Mouse (Mus musculus): ENCODE data around the gene Trp53tg5.

Gene Trp53tg5

DNA sequence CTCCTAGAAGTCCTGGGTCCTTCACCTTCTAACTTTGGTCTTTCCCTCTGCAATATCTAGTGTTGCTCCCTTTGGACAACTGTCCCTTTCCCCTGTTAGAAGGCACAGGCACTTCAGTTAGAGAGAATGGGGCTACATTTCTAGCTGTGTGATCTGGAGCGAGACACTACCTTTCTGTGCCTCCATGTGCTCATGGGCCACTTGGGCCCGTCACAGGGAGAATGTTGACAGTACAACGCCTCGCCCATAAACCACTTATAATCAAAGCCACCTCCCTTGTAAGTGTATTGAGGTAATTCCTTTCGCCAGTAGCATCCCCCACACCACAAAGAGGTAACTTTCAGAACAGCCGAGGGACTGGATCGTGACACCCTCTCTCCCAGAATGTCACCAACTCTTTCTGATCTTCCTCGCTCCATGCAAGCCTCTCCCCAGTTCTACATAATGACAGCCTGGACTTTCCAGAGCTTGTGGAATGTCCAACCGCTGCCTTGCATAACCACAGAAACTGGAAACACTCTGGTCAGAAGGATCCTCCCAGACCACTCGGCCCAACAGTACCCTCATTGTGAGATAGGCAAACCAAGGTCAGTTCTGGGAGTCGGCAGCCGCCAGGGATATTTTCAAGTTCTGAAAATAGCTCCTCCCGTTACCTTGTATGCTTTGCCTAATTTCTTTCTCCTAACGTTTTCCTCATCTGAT is 24.0 kb downstream of the Trp53tg5 start:
- no peak for DNase-seq (ENCODE audit: low read depth, low spot score)

DNA sequence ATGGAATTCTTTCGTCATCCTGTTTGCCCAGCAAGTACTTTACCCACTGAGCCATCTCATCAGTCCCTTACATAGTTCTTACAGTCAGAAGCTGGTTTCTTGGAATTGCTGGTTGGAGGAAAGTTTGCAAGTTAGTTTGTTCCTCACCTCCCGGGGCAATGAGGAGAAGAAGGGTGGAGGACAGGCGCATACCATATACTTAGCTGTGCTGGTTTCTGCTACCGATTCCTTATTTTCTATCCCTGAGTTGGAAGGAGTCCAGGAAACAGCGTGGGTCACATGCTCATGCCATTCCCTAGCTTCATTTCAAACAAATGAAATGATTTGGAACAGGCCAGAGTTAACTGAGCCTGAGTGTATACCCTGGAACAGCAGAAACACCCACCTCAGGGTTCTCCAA is 24.6 kb downstream of the Trp53tg5 start:
- no peak for DNase-seq (ENCODE audit: low read depth, low spot score)

DNA sequence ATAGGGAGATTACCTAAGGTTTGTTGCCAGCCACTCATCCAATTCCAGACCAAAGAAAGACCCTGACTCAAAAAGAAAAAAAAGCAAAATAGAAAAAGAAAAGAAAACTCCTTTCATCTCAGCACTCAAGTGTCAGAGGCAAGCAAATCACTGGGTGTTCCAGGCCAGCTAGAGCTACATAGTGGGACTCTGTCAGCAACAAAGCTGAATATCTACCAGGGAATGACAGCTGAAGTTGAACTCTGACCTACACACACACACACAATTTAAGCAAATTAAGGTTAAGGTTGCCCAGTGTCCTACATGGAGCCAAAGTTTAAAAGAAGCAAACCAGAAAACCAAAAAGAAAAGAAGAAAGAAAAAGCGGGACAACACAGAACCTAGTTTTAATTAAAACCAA is 25.4 kb downstream of the Trp53tg5 start:
- no peak for DNase-seq (ENCODE audit: low read depth, low spot score)

GRCm38 (mm10) chr2:164446086-164446469 is 27.4 kb downstream of the Trp53tg5 start:
- DNase-seq (ENCODE audit: low read depth, low spot score), result no peak

- DNase-seq (ENCODE audit: low read depth, low spot score), result no peak
Measured at GRCm38 (mm10) chr2:164445399-164446085, 28.0 kb downstream of the Trp53tg5 start.

GRCm38 (mm10) chr2:164444701-164445100 is 28.8 kb downstream of the Trp53tg5 start:
- no peak for DNase-seq (ENCODE audit: low read depth, low spot score)

GRCm38 (mm10) chr2:164443460-164444000 is 30.0 kb downstream of the Trp53tg5 start, which contains the start of gene Sdc4:
Sdc4 (minus strand) TSS chr2:164443887.
- no peak for DNase-seq (ENCODE audit: low read depth, low spot score)

GRCm38 (mm10) chr2:164443051-164443437 is 30.5 kb downstream of the Trp53tg5 start:
- peak; percentile 90 for DNase-seq (ENCODE audit: low read depth, low spot score)

DNA sequence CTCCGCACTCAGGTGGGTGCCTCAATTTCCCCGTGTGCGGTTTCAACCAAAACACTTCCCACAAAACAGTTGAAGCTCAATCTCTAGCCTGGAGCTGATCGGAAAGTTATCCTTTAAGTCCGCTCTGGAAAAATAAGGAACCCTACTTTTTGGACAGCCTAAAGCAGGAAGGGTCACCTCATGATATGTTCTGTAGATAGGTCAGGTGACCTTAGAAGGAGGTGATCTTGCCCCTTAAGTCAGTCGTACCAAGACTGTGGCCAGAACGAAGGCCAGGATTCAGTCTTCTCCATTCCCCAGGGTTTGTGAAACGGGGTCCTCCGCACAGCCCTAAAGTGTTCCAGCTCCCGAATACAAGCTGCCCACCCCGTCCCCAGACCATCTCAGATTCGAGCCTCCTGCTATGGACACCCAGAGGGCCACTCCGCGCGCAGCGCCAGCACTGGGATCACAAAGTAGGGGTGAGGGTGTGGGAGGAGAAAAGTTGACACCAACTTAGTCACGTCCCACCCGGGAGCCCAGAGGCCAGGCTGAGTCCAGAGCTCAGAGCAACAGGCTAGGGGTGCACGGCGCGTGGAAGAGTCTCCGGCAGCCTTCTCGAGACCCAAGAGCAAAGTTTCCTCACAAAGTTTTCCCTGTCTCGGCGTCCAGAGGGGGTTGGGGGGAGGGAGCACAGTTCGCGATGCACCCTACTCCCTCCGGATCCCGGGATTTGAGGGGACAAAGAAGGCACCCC is 31.0 kb downstream of the Trp53tg5 start:
- DNase-seq (ENCODE audit: low read depth, low spot score), result no peak

DNA sequence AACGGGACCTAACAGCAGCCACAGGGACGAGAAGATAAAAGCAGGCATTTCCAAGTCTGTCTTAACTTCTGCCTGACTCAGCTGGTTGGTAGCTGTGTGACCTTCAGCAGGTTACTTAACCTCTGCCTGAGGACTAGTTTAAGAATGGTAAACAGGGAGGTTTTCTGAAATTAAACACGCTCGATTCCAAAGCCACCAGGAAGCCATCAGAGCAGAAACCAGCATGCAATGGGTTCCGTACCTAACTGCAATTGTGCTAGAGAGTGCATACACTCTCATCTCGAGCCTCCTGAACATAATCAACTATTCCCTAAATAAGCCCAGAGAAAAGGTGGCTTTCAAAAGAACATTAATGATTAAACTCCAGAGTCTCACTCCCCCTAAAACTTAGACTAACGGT is 31.8 kb downstream of the Trp53tg5 start:
- no peak for DNase-seq (ENCODE audit: low read depth, low spot score)

DNA sequence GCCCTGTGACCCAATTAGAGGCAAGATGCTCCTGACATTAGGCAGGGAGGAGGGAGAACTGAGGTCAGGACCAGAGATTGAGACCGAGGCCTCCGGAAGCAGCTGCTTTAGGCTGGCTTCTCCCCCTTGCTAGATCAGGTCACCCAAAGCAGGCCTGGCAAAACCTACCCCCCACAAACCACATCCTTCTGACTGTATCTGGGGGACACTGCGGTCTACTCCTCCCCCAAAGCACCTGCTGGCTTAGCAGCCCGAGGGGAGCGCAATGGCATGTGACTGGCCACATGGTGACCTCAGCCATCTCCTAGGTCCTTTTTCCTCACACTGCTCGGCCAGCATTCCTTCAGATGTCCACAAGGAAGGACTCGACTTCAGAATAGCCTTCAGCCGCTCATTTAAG is 32.4 kb downstream of the Trp53tg5 start:
- no peak for DNase-seq (ENCODE audit: low read depth, low spot score)

- DNase-seq (ENCODE audit: low read depth, low spot score), result no peak
Measured at GRCm38 (mm10) chr2:164440314-164440713, 33.2 kb downstream of the Trp53tg5 start.

DNA sequence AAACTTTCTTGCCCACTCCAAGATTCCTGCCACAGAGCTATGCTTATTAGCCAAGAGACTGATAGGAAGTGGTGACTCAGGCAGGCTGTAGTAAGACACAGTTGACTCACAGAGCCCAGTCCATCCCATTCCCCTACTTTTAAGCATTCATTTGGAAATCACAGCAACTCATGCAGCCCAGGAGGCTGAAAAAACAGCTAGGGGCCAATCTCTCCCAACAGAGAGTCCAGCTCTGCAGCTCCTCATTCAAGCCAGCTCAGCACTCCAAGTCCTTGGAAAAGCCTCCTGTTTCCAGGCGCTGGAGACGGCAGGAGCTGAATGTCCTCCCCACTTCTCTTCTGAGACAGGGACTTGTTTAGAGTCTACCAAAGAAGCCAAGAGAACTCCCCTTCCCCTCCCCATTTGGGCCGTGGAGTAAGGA is 34.5 kb downstream of the Trp53tg5 start:
- DNase-seq (ENCODE audit: low read depth, low spot score), result no peak

GRCm38 (mm10) chr2:164438257-164438656 is 35.3 kb downstream of the Trp53tg5 start:
- DNase-seq (ENCODE audit: low read depth, low spot score), result no peak

DNA sequence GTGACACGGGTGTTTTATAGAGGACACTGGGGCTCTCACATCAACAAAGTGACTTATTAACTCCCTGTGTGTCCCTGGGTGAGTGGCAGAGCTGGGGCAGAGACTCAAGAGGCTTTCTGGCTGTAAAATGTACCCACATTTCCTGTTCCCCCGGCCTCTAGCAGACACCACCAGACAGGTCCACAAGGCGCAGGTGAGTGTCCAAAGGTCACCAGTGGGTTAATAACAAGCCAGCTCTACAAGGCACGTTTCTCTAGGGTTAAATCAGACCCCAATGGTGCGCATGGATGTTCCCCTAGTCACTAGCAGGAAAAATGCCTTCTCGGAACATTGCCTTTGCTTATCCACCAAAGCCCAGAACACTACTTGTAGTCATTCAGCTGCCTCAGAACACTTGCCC is 35.8 kb downstream of the Trp53tg5 start:
- DNase-seq (ENCODE audit: low read depth, low spot score), result no peak

GRCm38 (mm10) chr2:164436961-164437360 is 36.6 kb downstream of the Trp53tg5 start:
- no peak for DNase-seq (ENCODE audit: low read depth, low spot score)

GRCm38 (mm10) chr2:164436215-164436913 is 37.2 kb downstream of the Trp53tg5 start:
- no peak for DNase-seq (ENCODE audit: low read depth, low spot score)

- DNase-seq (ENCODE audit: low read depth, low spot score), result peak; percentile 78
Measured at GRCm38 (mm10) chr2:164435216-164436090, 38.1 kb downstream of the Trp53tg5 start.

DNA sequence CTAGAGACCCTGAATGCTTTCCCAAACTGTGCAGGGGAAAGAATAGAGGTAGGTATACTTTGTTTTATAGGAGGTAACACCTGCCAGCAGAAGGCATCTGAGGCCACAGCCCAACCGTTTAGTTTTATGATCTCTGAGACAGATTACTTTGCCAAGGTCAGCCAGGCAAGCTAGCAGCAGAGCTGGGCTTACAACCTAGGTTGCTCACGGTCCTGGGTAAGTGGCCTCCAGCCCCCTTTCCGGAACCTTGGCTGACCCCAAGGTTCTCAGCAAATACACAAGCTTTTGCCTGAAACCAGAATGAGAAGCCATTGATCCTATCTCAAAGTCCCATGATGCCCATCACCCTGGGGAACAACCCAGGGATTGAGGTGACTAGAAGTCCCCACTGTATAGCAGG is 38.8 kb downstream of the Trp53tg5 start:
- no peak for DNase-seq (ENCODE audit: low read depth, low spot score)

DNA sequence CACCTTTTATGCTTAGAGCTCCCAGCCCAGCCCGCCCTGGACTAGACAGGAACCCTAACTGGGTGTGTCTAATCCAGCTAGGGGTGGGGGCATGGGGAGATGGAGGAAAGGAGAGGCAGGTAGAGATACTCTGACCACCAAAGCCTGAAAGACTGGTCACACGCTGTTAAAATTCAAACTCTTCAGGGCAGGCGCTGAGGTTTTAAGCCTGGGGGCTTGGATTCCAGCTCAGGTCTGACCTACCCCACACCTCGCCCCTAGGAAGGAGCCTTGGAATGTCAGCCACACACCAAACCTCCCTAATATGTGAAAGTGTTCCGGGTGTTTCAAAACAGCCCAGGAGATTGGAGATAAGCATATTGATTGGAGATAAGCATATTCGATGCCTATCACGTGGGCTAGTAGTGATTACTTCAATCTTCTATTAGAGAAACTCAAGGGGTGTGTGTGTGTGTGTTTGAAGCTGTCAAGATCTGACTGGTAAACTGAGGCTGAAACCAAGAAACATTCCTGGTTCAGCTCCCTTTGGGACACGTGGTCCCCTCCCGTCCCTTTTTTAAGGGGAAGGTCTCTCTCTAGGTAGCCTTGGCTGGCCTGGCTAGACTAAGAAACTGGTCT is 40.1 kb downstream of the Trp53tg5 start:
- DNase-seq (ENCODE audit: low read depth, low spot score), result no peak
